Mouse (Mus musculus): ENCODE data around the gene Vmn1r21. TPM values are rescaled to one million over a fixed set of nuclear protein-coding genes. Genes with fewer than 3 reads are reported as not detected.

Vmn1r21 gene
- not detected in 2 replicates for polyA plus RNA-seq (2012; ENCODE audit: low replicate concordance)

GRCm38 (mm10) chr6:57850286-57850685 lies at the start of gene Vmn1r21:
Gene Vmn1r21 (minus strand): TSS chr6:57850343.

GRCm38 (mm10) chr6:57824422-57825258 lies 25.5 kb downstream of the Vmn1r21 start, which contains the start of gene Vopp1:
Gene Vopp1 (minus strand): TSS chr6:57825159.

Other genes with a start within 250 kb of the Vmn1r21 start
- gene Pyurf, start 158.3 kb downstream of the Vmn1r21 start, polyA plus RNA-seq (2012; ENCODE audit: low replicate concordance) = 5.9 and 11.0 TPM in 2 replicates
- gene Lancl2, start 147.8 kb downstream of the Vmn1r21 start, polyA plus RNA-seq (2012; ENCODE audit: low replicate concordance) = 9.0 and 16.3 TPM in 2 replicates
- 12.0 and 15.4 TPM in 2 replicates for gene Vopp1, start 25.2 kb downstream of the Vmn1r21 start, polyA plus RNA-seq (2012; ENCODE audit: low replicate concordance)
- not detected in 2 replicates for gene Vmn1r22, start 57.7 kb upstream of the Vmn1r21 start, polyA plus RNA-seq (2012; ENCODE audit: low replicate concordance)
- not detected in 2 replicates for gene Vmn1r23, start 76.5 kb upstream of the Vmn1r21 start, polyA plus RNA-seq (2012; ENCODE audit: low replicate concordance)
- not detected in 2 replicates for gene Vmn1r24, start 111.2 kb upstream of the Vmn1r21 start, polyA plus RNA-seq (2012; ENCODE audit: low replicate concordance)
- gene Vmn1r25, start 130.5 kb upstream of the Vmn1r21 start, polyA plus RNA-seq (2012; ENCODE audit: low replicate concordance) = not detected in 2 replicates
- not detected in 2 replicates for gene Vmn1r26, start 164.8 kb upstream of the Vmn1r21 start, polyA plus RNA-seq (2012; ENCODE audit: low replicate concordance)